Mouse (Mus musculus) embryo, embryonic 10.5 days (tissue): ENCODE data around the gene Ybx2.

Experiments used
- DNase-seq: peaks from one replicate; pipeline ENCODE4 v3.0.0-alpha.2; 2015; ENCODE audit warnings: low spot score

Ybx2 gene

DNA sequence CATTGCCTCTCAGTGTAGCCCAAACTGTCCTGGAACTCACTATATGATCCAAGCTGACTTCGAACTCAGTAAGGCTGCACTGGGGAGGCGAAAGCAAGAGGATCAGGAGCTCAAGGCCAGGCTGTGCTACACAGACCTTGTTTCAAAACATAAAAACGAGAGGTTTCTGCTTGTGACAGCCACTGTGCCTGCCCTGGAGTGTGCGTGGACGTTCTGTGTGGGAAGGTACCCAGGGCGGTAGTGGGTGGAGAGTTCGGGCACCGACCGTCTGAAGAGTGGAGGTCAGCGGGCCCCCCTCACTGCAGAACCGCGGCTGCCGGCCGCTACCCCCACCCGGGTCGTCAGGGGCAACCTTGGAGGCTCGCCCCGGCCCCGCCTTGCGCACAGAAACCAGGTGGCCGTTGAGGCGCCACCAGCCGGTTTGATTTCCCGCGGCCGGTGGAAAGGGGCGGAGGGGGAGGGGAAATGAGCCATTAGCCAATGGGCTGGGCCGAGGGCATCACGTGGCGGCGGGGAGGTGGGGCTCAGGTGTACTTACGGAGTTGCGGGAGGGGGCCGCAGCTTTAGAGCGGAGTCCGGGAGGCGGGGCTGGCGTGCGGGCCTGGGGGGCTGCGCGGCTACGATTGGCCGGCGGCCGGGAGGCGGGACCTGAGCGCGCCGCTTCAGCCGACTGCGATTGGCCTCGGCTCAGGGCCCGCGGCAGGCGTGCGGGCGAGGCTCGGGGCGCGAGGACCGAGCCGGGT is at the start of gene Ybx2:
TSS of gene Ybx2 (plus strand) at position 660 of the 743 bp plus-strand sequence.
- peak; percentile 94 for DNase-seq

GRCm38 (mm10) chr11:69886907-69887635 is 48.5 kb upstream of the Ybx2 start:
- DNase-seq, result no peak

GRCm38 (mm10) chr11:69891482-69891881 is 44.1 kb upstream of the Ybx2 start:
- DNase-seq, result no peak

DNA sequence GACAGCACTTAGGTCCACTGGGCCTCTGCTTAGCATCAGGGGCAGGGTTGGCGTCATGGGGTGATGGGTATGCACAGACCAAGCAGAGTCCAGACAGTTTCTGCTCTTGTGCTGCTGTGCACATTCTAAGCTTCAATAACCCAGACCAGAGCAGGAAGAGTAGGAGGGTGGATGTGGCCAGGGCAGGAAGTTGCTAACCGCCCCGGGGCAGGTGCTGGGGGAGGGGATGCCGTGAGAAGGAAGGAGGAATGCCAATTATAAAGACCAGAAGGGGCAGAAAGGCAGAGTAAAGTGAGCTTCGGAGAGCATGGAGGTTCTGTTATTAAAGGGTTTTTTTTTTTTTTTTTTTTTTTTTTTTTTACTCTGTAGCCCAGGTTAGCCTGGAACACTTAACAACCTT is 40.9 kb upstream of the Ybx2 start:
- no peak for DNase-seq

DNA sequence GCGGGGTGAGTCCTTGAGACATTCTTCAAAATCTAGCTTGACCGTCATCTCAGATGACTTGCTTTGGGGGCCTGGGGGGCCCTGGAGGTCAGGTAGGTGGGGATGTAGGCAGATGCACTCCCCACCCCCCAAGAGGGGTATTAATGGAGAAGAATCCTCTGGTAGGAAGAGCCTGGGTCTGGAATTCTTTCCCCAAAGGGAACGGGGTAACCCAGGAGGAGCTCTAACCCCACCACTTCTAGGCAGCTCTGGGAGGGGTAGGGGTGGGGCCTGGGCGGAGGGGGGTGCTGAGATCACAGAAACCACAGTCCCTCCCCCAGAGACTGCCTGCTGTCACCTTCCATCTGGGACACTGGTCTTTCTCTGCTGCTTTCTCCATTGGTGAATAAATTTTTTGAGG is 40.3 kb upstream of the Ybx2 start, which contains the start of gene Acap1:
TSS of gene Acap1 (minus strand) at position 249 of the 400 bp plus-strand sequence.
- no peak for DNase-seq

- DNase-seq, result peak; percentile 43
Observed at GRCm38 (mm10) chr11:69899870-69900269, 35.7 kb upstream of the Ybx2 start.

- DNase-seq, result peak; percentile 97
Observed at GRCm38 (mm10) chr11:69900471-69901405, 34.9 kb upstream of the Ybx2 start, which contains the start of the genes 2810408A11Rik and Neurl4. Gene 2810408A11Rik (minus strand): TSS chr11:69900987. Gene Neurl4 (plus strand): TSS chr11:69901072.

- DNase-seq, result peak; percentile 98
Observed at GRCm38 (mm10) chr11:69901406-69901846, 34.2 kb upstream of the Ybx2 start.

GRCm38 (mm10) chr11:69901993-69902392 is 33.6 kb upstream of the Ybx2 start:
- DNase-seq, result no peak

DNA sequence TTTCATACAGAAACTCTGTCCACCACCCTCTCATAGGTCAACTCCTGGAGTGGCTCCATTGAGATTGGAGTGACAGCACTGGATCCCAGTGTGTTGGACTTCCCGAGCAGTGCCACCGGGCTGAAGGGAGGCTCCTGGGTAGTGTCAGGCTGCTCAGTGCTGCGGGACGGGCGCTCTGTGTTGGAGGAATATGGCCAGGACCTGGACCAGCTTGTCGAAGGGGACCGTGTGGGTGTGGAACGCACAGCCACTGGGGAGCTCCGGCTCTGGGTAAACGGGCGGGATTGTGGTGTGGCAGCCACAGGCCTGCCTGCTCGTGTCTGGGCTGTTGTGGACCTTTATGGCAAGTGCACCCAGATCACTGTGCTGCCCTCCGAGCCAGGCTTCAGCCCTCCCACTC is 32.6 kb upstream of the Ybx2 start:
- DNase-seq, result no peak

GRCm38 (mm10) chr11:69904311-69904710 is 31.3 kb upstream of the Ybx2 start:
- DNase-seq, result no peak

- no peak for DNase-seq
Observed at GRCm38 (mm10) chr11:69908645-69909044, 27.0 kb upstream of the Ybx2 start.

GRCm38 (mm10) chr11:69909174-69909573 is 26.4 kb upstream of the Ybx2 start:
- DNase-seq, result no peak

GRCm38 (mm10) chr11:69910177-69910576 is 25.4 kb upstream of the Ybx2 start:
- DNase-seq, result no peak

- DNase-seq, result no peak
Observed at GRCm38 (mm10) chr11:69910781-69911560, 24.6 kb upstream of the Ybx2 start.

DNA sequence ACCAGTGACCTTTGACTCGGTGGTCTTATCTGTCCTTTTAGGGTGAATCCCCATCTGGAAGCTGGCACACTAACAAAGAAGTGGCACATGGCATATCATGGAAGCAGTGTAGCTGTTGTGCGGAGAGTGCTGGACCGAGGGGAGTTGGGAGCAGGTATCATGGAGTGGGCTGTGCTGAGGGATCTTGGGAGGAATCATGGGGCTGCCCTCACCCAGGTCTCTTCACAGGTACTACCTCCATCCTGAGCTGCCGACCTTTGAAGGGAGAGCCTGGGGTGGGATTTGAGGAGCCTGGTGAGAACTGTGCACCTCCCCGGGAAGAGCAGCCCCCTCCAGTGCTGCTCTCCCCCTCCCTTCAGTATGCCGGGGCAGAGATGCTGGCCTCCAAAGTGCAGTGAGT is 23.9 kb upstream of the Ybx2 start:
- no peak for DNase-seq

- no peak for DNase-seq
Observed at GRCm38 (mm10) chr11:69912716-69913530, 22.7 kb upstream of the Ybx2 start.

- DNase-seq, result peak; percentile 97
Observed at GRCm38 (mm10) chr11:69913554-69914371, 21.8 kb upstream of the Ybx2 start, which contains the start of gene Gps2. Gene Gps2 (plus strand): TSS chr11:69913888.

GRCm38 (mm10) chr11:69914372-69914764 is 21.2 kb upstream of the Ybx2 start:
- DNase-seq, result peak; percentile 48
